Mouse (Mus musculus) kidney, postnatal 25 days (tissue): ENCODE data around the gene Slc6a9.
A peak's percentile ranks its signal among the peaks of the same experiment; 100 is the strongest.

Experiments
- DNase-seq, 2 experiments: peaks; one replicate each; pipeline ENCODE4 v3.0.0; 2021; ENCODE audit warnings: mixed read lengths in 2 of 2

The Slc6a9 gene

GRCm38 (mm10) chr4:117914031-117914430 is 79.7 kb downstream of the Slc6a9 start:
- DNase-seq: no peak

- DNase-seq: peak; percentile 90 to 94
Measured at GRCm38 (mm10) chr4:117914591-117915442, 80.5 kb downstream of the Slc6a9 start, which contains the start of gene Ipo13. TSS of gene Ipo13 (minus strand) at chr4:117914999.

- peak in 1 of 2 experiments; percentile 9 for DNase-seq
Measured at GRCm38 (mm10) chr4:117915489-117916105, 81.3 kb downstream of the Slc6a9 start.

GRCm38 (mm10) chr4:117916386-117916785 is 82.1 kb downstream of the Slc6a9 start:
- DNase-seq: no peak

GRCm38 (mm10) chr4:117917402-117917801 is 83.1 kb downstream of the Slc6a9 start:
- DNase-seq: no peak

GRCm38 (mm10) chr4:117917847-117918246 is 83.5 kb downstream of the Slc6a9 start:
- DNase-seq: no peak

- DNase-seq: peak in 1 of 2 experiments; percentile 54
Measured at GRCm38 (mm10) chr4:117918261-117918660, 84.0 kb downstream of the Slc6a9 start.

GRCm38 (mm10) chr4:117918762-117919161 is 84.5 kb downstream of the Slc6a9 start:
- no peak for DNase-seq

GRCm38 (mm10) chr4:117921358-117921757 is 87.1 kb downstream of the Slc6a9 start:
- no peak for DNase-seq

- DNase-seq: no peak
Measured at GRCm38 (mm10) chr4:117923450-117923849, 89.1 kb downstream of the Slc6a9 start.
